Mouse (Mus musculus): ENCODE results near the gene Tspo. TPM values are rescaled to one million over a fixed set of nuclear protein-coding genes. Genes with fewer than 3 reads are reported as not detected.

Gene Tspo
- polyA plus RNA-seq, 1 experiment from 2014 or later = 21.0 TPM

- 75% methylated on average over 5 of the region's 5 CpGs for WGBS
- no peak overlapping the region for H3K9ac ChIP-seq (ENCODE audit: low read length)
- ATAC-seq (ENCODE audit: insufficient read depth, low FRiP score, low TSS enrichment) (no peak), DNase-seq (ENCODE audit: low spot score) (no peak)
- no peaks in the 10 kb centered on the region for H3K9me3 ChIP-seq (ENCODE audit: control insufficient read depth, low read length)
- peaks cover 8% of the 10 kb centered on the region for H3K4me1 ChIP-seq (ENCODE audit: control insufficient read depth, insufficient read depth, low read length)
- H3K4me2 ChIP-seq (ENCODE audit: low read depth) = no peak overlapping the region
- H3K27ac ChIP-seq (ENCODE audit: low read depth, low read length) = no peak overlapping the region
- H3K36me3 ChIP-seq (ENCODE audit: control insufficient read depth, insufficient read depth, low read length) = no peaks in the 10 kb centered on the region
- H3K27me3 ChIP-seq (ENCODE audit: control insufficient read depth, insufficient read depth, low read length) = peaks cover 5% of the 10 kb centered on the region
- no peak overlapping the region for H3K4me3 ChIP-seq (ENCODE audit: low read depth, low read length)
Measured at GRCm38 (mm10) chr15:83560941-83561477, 2.4 kb upstream of the Tspo start.

GRCm38 (mm10) chr15:83562626-83563270, 644 bp upstream of the Tspo start:
- DNase-seq (ENCODE audit: low spot score) (peak; percentile 25), ATAC-seq (ENCODE audit: insufficient read depth, low FRiP score, low TSS enrichment) (no peak)
- H3K27me3 ChIP-seq (ENCODE audit: control insufficient read depth, insufficient read depth, low read length) = peaks cover 5% of the 10 kb centered on the region
- peaks cover 8% of the 10 kb centered on the region for H3K4me1 ChIP-seq (ENCODE audit: control insufficient read depth, insufficient read depth, low read length)
- no peaks in the 10 kb centered on the region for H3K9me3 ChIP-seq (ENCODE audit: control insufficient read depth, low read length)
- H3K9ac ChIP-seq (ENCODE audit: low read length) = no peak overlapping the region
- 32% methylated on average over 15 of the region's 15 CpGs for WGBS
- no peaks in the 10 kb centered on the region for H3K36me3 ChIP-seq (ENCODE audit: control insufficient read depth, insufficient read depth, low read length)
- no peak overlapping the region; the same call in 1 of the 2 replicates for H3K4me2 ChIP-seq (ENCODE audit: low read depth)
- H3K27ac ChIP-seq (ENCODE audit: low read depth, low read length) = no peak overlapping the region
- no peak overlapping the region for H3K4me3 ChIP-seq (ENCODE audit: low read depth, low read length)

GRCm38 (mm10) chr15:83563857-83564651, 662 bp downstream of the Tspo start:
- Histone ChIP-seq H3K4me1 (ENCODE audit: control insufficient read depth, insufficient read depth, low read length) (peaks cover 8% of the 10 kb centered on the region), H3K27ac (ENCODE audit: low read depth, low read length) (no peak overlapping the region), H3K27me3 (ENCODE audit: control insufficient read depth, insufficient read depth, low read length) (peaks cover 5% of the 10 kb centered on the region), H3K36me3 (ENCODE audit: control insufficient read depth, insufficient read depth, low read length) (no peaks in the 10 kb centered on the region), H3K9ac (ENCODE audit: low read length) (peak overlapping the region; percentile 45), H3K4me2 (ENCODE audit: low read depth) (peak overlapping the region; percentile 81), H3K9me3 (ENCODE audit: control insufficient read depth, low read length) (no peaks in the 10 kb centered on the region), H3K4me3 (ENCODE audit: low read depth, low read length) (peak overlapping the region; percentile 32)
- WGBS = 2% methylated on average over 27 of the region's 27 CpGs
- ATAC-seq (ENCODE audit: insufficient read depth, low FRiP score, low TSS enrichment) (no peak), DNase-seq (ENCODE audit: low spot score) (peak; percentile 49)

- 85% methylated on average over 3 of the region's 3 CpGs for WGBS
- H3K9ac ChIP-seq (ENCODE audit: low read length) = no peak overlapping the region
- peaks cover 5% of the 10 kb centered on the region for H3K27me3 ChIP-seq (ENCODE audit: control insufficient read depth, insufficient read depth, low read length)
- no peak for DNase-seq (ENCODE audit: low spot score)
- H3K4me1 ChIP-seq (ENCODE audit: control insufficient read depth, insufficient read depth, low read length) = peaks cover 8% of the 10 kb centered on the region
- H3K9me3 ChIP-seq (ENCODE audit: control insufficient read depth, low read length) = no peaks in the 10 kb centered on the region
- H3K4me3 ChIP-seq (ENCODE audit: low read depth, low read length) = no peak overlapping the region
- H3K4me2 ChIP-seq (ENCODE audit: low read depth) = no peak overlapping the region
- H3K27ac ChIP-seq (ENCODE audit: low read depth, low read length) = no peak overlapping the region
- H3K36me3 ChIP-seq (ENCODE audit: control insufficient read depth, insufficient read depth, low read length) = no peaks in the 10 kb centered on the region
- no peak for ATAC-seq (ENCODE audit: insufficient read depth, low FRiP score, low TSS enrichment)
Measured at GRCm38 (mm10) chr15:83565434-83565833, 2.0 kb downstream of the Tspo start.

GRCm38 (mm10) chr15:83566006-83566405, 2.6 kb downstream of the Tspo start:
- peaks cover 5% of the 10 kb centered on the region for H3K27me3 ChIP-seq (ENCODE audit: control insufficient read depth, insufficient read depth, low read length)
- DNase-seq (ENCODE audit: low spot score) (no peak), ATAC-seq (ENCODE audit: insufficient read depth, low FRiP score, low TSS enrichment) (no peak)
- no peak overlapping the region for H3K27ac ChIP-seq (ENCODE audit: low read depth, low read length)
- 74% methylated on average over 5 of the region's 5 CpGs for WGBS
- H3K4me1 ChIP-seq (ENCODE audit: control insufficient read depth, insufficient read depth, low read length) = peaks cover 8% of the 10 kb centered on the region
- no peaks in the 10 kb centered on the region for H3K36me3 ChIP-seq (ENCODE audit: control insufficient read depth, insufficient read depth, low read length)
- no peak overlapping the region for H3K4me2 ChIP-seq (ENCODE audit: low read depth)
- no peaks in the 10 kb centered on the region for H3K9me3 ChIP-seq (ENCODE audit: control insufficient read depth, low read length)
- H3K4me3 ChIP-seq (ENCODE audit: low read depth, low read length) = no peak overlapping the region
- no peak overlapping the region for H3K9ac ChIP-seq (ENCODE audit: low read length)

- Histone ChIP-seq H3K9ac (ENCODE audit: low read length) (no peak overlapping the region), H3K4me2 (ENCODE audit: low read depth) (no peak overlapping the region), H3K36me3 (ENCODE audit: control insufficient read depth, insufficient read depth, low read length) (no peaks in the 10 kb centered on the region), H3K9me3 (ENCODE audit: control insufficient read depth, low read length) (no peaks in the 10 kb centered on the region), H3K27me3 (ENCODE audit: control insufficient read depth, insufficient read depth, low read length) (peaks cover 2% of the 10 kb centered on the region), H3K27ac (ENCODE audit: low read depth, low read length) (no peak overlapping the region), H3K4me3 (ENCODE audit: low read depth, low read length) (no peak overlapping the region), H3K4me1 (ENCODE audit: control insufficient read depth, insufficient read depth, low read length) (peaks cover 8% of the 10 kb centered on the region)
- WGBS = 88% methylated on average over 3 of the region's 3 CpGs
- ATAC-seq (ENCODE audit: insufficient read depth, low FRiP score, low TSS enrichment) = no peak
- no peak for DNase-seq (ENCODE audit: low spot score)
Measured at GRCm38 (mm10) chr15:83567728-83568127, 4.3 kb downstream of the Tspo start.

GRCm38 (mm10) chr15:83568544-83568943, 5.2 kb downstream of the Tspo start:
- no peak overlapping the region for H3K4me3 ChIP-seq (ENCODE audit: low read depth, low read length)
- WGBS = 96% methylated on average over 5 of the region's 5 CpGs

GRCm38 (mm10) chr15:83569682-83570081, 6.3 kb downstream of the Tspo start:
- ATAC-seq (ENCODE audit: insufficient read depth, low FRiP score, low TSS enrichment) = no peak
- 0 out of 2 replicates have a peak, but pooled peaks cover 2% of the 10 kb centered on the region for H3K36me3 ChIP-seq (ENCODE audit: control insufficient read depth, insufficient read depth, low read length)
- H3K27me3 ChIP-seq (ENCODE audit: control insufficient read depth, insufficient read depth, low read length) = no peaks in the 10 kb centered on the region
- no peak for DNase-seq (ENCODE audit: low spot score)
- H3K27ac ChIP-seq (ENCODE audit: low read depth, low read length) = no peak overlapping the region
- WGBS = 56% methylated on average over 11 of the region's 11 CpGs
- H3K9me3 ChIP-seq (ENCODE audit: control insufficient read depth, low read length) = no peaks in the 10 kb centered on the region
- no peak overlapping the region for H3K9ac ChIP-seq (ENCODE audit: low read length)
- no peak overlapping the region for H3K4me3 ChIP-seq (ENCODE audit: low read depth, low read length)
- H3K4me1 ChIP-seq (ENCODE audit: control insufficient read depth, insufficient read depth, low read length) = no peaks in the 10 kb centered on the region
- H3K4me2 ChIP-seq (ENCODE audit: low read depth) = no peak overlapping the region

More at GRCm38 (mm10) chr15:83568544-83568943, 5.2 kb downstream of the Tspo start:
- no peak for DNase-seq (ENCODE audit: low spot score)
- H3K27ac ChIP-seq (ENCODE audit: low read depth, low read length) = no peak overlapping the region
- ATAC-seq (ENCODE audit: insufficient read depth, low FRiP score, low TSS enrichment) = no peak
- H3K27me3 ChIP-seq (ENCODE audit: control insufficient read depth, insufficient read depth, low read length) = no peaks in the 10 kb centered on the region
- no peaks in the 10 kb centered on the region for H3K36me3 ChIP-seq (ENCODE audit: control insufficient read depth, insufficient read depth, low read length)
- H3K9ac ChIP-seq (ENCODE audit: low read length) = no peak overlapping the region
- H3K9me3 ChIP-seq (ENCODE audit: control insufficient read depth, low read length) = no peaks in the 10 kb centered on the region
- H3K4me2 ChIP-seq (ENCODE audit: low read depth) = no peak overlapping the region
- peaks cover 4% of the 10 kb centered on the region for H3K4me1 ChIP-seq (ENCODE audit: control insufficient read depth, insufficient read depth, low read length)

All from neural tube, embryonic 11.5 days (tissue).